Mouse (Mus musculus): Measurements from ENCODE around the gene Nek9. TPM values are rescaled to one million over a fixed set of nuclear protein-coding genes. Genes with fewer than 3 reads are reported as not detected.

Nek9 gene
- polyA plus RNA-seq, 1 experiment from 2014 or later = 11.5 TPM

DNA sequence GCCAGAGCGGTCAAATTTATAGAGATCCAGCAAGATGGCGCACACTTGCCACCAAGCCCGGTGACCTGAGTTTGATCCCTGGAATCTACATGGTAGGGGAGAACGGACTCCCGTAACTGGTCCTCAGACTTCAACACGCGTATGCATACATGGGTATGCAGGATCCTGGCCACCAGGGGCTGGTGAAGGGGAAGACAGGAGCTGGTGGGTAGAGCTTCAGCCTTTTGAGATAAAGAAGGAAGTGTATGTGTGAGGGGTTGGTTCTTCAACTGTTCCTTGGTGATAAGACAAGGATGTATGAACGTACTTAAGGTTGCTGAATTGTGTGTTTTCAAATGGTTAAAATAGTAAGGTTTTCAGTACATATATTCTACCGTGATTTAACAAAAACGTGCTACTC is 60.2 kb downstream of the Nek9 start:
- no peak for ATAC-seq
- WGBS = 91% methylated on average over 10 of the region's 10 CpGs

DNA sequence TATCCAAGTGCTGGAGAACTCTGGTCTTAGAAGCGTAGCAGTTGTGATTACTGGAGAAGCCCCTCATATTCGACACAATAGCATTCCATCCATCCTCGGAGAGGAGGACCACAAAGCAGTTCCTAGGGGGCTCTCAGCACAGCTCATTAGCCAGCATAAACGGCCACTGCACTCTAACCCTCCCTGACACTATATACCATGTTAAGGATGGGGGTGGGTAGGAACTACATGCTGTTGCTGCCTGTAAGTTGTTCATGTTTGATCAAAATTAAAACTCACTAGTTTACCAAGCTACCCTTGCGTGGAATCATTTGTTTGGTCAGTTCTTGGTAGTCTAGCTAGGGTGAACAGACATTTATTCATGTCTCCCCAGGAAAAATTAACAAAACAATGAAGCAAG is 62.9 kb downstream of the Nek9 start:
- H3K9ac ChIP-seq (replicated peaks; ENCODE audit: low read depth) = no peak overlapping the region
- no peaks in the 10 kb centered on the region for H3K4me1 ChIP-seq (ENCODE audit: insufficient read depth, low read depth, low read length)
- no peak for DNase-seq (ENCODE audit: low spot score)
- 81% methylated on average over 5 of the region's 5 CpGs for WGBS
- no peak overlapping the region for H3K27ac ChIP-seq (ENCODE audit: low read length)
- ATAC-seq = no peak
- no peak for TF ChIP-seq EP300 (IDR thresholded peaks at IDR 0.05)
- TF ChIP-seq CTCF (IDR thresholded peaks at IDR 0.05) = no peak
- no peaks in the 10 kb centered on the region for H3K36me3 ChIP-seq (ENCODE audit: insufficient read depth, low read length)
- H3K27me3 ChIP-seq (replicated peaks; ENCODE audit: insufficient read depth, low read length) = no peaks in the 10 kb centered on the region
- H3K9me3 ChIP-seq (ENCODE audit: low read length) = no peaks in the 10 kb centered on the region
- H3K4me3 ChIP-seq (ENCODE audit: low read depth, low read length) = no peak overlapping the region
- H3K4me2 ChIP-seq (replicated peaks; ENCODE audit: low read depth, low read length) = no peak overlapping the region

More for the DNA sequence above, 60.2 kb downstream of the Nek9 start:
- Histone ChIP-seq H3K9me3 (ENCODE audit: low read length) (no peaks in the 10 kb centered on the region), H3K9ac (replicated peaks; ENCODE audit: low read depth) (no peak overlapping the region), H3K27ac (ENCODE audit: low read length) (no peak overlapping the region), H3K4me1 (ENCODE audit: insufficient read depth, low read depth, low read length) (no peaks in the 10 kb centered on the region), H3K27me3 (replicated peaks; ENCODE audit: insufficient read depth, low read length) (no peaks in the 10 kb centered on the region), H3K36me3 (ENCODE audit: insufficient read depth, low read length) (no peaks in the 10 kb centered on the region), H3K4me3 (ENCODE audit: low read depth, low read length) (no peak overlapping the region), H3K4me2 (replicated peaks; ENCODE audit: low read depth, low read length) (no peak overlapping the region)
- DNase-seq (ENCODE audit: low spot score) = no peak
- TF ChIP-seq CTCF (IDR thresholded peaks at IDR 0.05) = peak; percentile 20; the same call in 1 of the 2 replicates
- TF ChIP-seq EP300 (IDR thresholded peaks at IDR 0.05) = no peak

DNA sequence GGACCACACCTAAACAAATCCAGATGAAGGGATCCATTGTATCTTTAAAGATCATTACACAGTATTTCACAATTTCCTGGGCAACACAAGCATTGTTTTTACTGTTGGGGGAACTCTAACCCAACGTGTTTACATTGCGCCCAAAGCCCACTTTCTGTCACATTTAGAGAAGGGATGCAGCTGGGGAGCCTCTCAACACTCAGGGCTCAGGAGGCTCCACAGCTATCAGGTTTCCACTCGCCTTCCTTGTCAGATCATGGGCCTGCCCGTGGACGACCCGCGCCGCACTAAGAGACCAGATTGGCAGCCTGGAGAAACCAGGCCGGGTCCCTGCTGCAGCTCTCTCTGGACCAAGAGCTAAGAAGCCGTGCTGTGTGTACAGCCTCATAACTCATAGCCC is 65.7 kb downstream of the Nek9 start:
- Histone ChIP-seq H3K27ac (ENCODE audit: low read length) (no peak overlapping the region), H3K27me3 (replicated peaks; ENCODE audit: insufficient read depth, low read length) (no peaks in the 10 kb centered on the region), H3K9me3 (ENCODE audit: low read length) (no peaks in the 10 kb centered on the region), H3K4me1 (ENCODE audit: insufficient read depth, low read depth, low read length) (no peaks in the 10 kb centered on the region; the same call in 1 of the 2 replicates), H3K4me2 (replicated peaks; ENCODE audit: low read depth, low read length) (no peak overlapping the region), H3K36me3 (ENCODE audit: insufficient read depth, low read length) (no peaks in the 10 kb centered on the region), H3K9ac (replicated peaks; ENCODE audit: low read depth) (no peak overlapping the region), H3K4me3 (ENCODE audit: low read depth, low read length) (no peak overlapping the region)
- peak; percentile 35; the same call in 1 of the 2 replicates for ATAC-seq
- TF ChIP-seq EP300 (IDR thresholded peaks at IDR 0.05) (no peak), CTCF (IDR thresholded peaks at IDR 0.05) (no peak)
- 41% methylated on average over 10 of the region's 10 CpGs for WGBS
- peak; percentile 49 for DNase-seq (ENCODE audit: low spot score)

DNA sequence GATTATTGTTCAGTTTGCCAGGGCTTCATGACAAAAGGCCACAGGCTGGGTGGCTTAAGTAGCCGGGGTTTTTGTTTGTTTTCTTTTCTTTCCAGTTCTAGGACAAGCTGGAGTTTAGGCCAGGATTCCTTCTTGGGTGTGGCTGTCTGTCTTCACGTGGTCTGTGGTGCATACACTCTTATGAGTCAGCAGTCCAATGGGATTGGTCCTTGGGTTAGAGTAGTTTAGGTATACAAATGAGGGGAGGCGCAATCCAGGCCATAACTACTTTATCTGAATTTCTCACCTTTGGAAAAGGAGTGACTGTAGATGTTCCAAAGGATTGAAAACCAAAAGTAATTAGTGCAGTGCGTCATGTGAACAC is 67.3 kb downstream of the Nek9 start:
- no peak for TF ChIP-seq EP300 (IDR thresholded peaks at IDR 0.05)
- no peak for TF ChIP-seq CTCF (IDR thresholded peaks at IDR 0.05)
- 51% methylated on average over 4 of the region's 4 CpGs for WGBS
- Histone ChIP-seq H3K4me2 (replicated peaks; ENCODE audit: low read depth, low read length) (no peak overlapping the region), H3K9me3 (ENCODE audit: low read length) (no peaks in the 10 kb centered on the region), H3K9ac (replicated peaks; ENCODE audit: low read depth) (no peak overlapping the region), H3K4me3 (ENCODE audit: low read depth, low read length) (no peak overlapping the region), H3K27me3 (replicated peaks; ENCODE audit: insufficient read depth, low read length) (no peaks in the 10 kb centered on the region), H3K4me1 (ENCODE audit: insufficient read depth, low read depth, low read length) (no peaks in the 10 kb centered on the region; the same call in 1 of the 2 replicates), H3K36me3 (ENCODE audit: insufficient read depth, low read length) (no peaks in the 10 kb centered on the region), H3K27ac (ENCODE audit: low read length) (no peak overlapping the region)
- no peak for DNase-seq (ENCODE audit: low spot score)
- no peak for ATAC-seq

DNA sequence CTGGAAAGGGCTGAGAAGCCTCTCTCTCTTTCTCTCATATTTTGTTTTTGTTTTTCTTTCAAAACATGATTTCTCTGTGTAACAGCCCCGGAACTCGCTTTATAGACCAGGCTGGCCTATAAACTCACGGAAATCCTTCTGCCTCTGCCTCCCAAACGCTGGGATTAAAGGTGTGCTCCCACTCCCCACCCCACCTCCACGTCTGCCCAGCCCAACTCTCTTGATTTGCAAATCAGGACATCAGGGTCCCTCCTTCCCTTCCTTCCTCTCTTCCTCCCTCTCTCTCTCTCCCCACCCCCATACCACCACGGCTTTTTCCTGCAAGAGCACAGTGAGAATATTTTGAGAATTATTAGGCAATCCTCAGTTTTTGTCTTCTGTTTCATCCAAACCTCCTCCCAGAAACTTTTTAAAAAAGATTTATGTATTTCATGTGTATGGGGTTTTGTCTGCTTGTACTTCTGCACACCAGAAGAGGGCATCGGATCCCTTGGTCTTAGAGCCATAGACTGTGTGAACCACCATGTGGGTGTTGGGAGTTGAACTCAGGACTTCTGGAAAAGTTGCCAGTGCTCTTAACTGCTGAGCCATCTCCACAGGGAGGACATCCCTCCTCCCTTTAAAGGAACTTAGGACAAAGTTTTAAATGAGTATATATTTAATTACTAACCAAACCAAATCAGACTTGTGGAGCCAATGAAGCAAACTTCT is 67.9 kb downstream of the Nek9 start:
- H3K4me1 ChIP-seq (ENCODE audit: insufficient read depth, low read depth, low read length) = no peaks in the 10 kb centered on the region; the same call in 1 of the 2 replicates
- H3K9ac ChIP-seq (replicated peaks; ENCODE audit: low read depth) = no peak overlapping the region
- no peak overlapping the region for H3K27ac ChIP-seq (ENCODE audit: low read length)
- no peak overlapping the region for H3K4me2 ChIP-seq (replicated peaks; ENCODE audit: low read depth, low read length)
- TF ChIP-seq EP300 (IDR thresholded peaks at IDR 0.05) (no peak), CTCF (IDR thresholded peaks at IDR 0.05) (no peak)
- H3K9me3 ChIP-seq (ENCODE audit: low read length) = no peaks in the 10 kb centered on the region
- DNase-seq (ENCODE audit: low spot score) (no peak), ATAC-seq (no peak)
- no peak overlapping the region for H3K4me3 ChIP-seq (ENCODE audit: low read depth, low read length)
- H3K27me3 ChIP-seq (replicated peaks; ENCODE audit: insufficient read depth, low read length) = no peaks in the 10 kb centered on the region
- H3K36me3 ChIP-seq (ENCODE audit: insufficient read depth, low read length) = no peaks in the 10 kb centered on the region
- WGBS = 76% methylated on average over 7 of the region's 7 CpGs

DNA sequence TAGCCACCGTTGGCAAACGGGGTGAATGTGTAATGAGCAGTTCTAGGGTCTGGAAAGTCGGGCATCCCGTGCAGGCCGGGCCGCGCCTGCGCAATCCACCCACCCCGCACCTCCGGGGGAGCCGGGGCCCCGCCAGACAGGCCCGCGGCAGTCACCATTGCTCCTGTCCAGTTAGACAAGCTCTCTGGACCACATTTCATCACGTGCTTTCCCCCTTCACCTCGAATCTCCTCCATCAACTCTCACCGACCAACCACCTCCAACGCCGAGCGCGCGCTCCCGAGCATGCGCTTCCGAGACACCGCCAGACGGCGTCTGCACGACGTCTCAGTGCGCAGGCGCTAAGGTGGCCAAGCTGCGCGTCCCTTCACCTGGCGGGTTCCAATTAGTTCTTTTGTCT is 68.8 kb downstream of the Nek9 start, which contains the start of gene Mlh3:
Gene Mlh3, minus strand, starts transcription at position 281 of the 400 bp plus-strand sequence.
- peak within 1 kb of the TSS; percentile 50 for H3K4me2 ChIP-seq (replicated peaks; ENCODE audit: low read depth, low read length)
- 3% methylated on average over 34 of the region's 35 CpGs for WGBS
- peak; percentile 91 for DNase-seq (ENCODE audit: low spot score)
- H3K36me3 ChIP-seq (ENCODE audit: insufficient read depth, low read length) = no peaks in the 10 kb centered on the region
- H3K27me3 ChIP-seq (replicated peaks; ENCODE audit: insufficient read depth, low read length) = no peaks in the 10 kb centered on the region
- no peaks in the 10 kb centered on the region; the same call in 1 of the 2 replicates for H3K4me1 ChIP-seq (ENCODE audit: insufficient read depth, low read depth, low read length)
- TF ChIP-seq CTCF (IDR thresholded peaks at IDR 0.05) (peak; percentile 69), EP300 (IDR thresholded peaks at IDR 0.05) (no peak)
- ATAC-seq = peak; percentile 87
- no peak within 1 kb of the TSS for H3K27ac ChIP-seq (ENCODE audit: low read length)
- no peaks in the 10 kb centered on the region for H3K9me3 ChIP-seq (ENCODE audit: low read length)
- H3K9ac ChIP-seq (replicated peaks; ENCODE audit: low read depth) = peak within 1 kb of the TSS; percentile 46
- H3K4me3 ChIP-seq (ENCODE audit: low read depth, low read length) = peak within 1 kb of the TSS; percentile 53
